Mouse (Mus musculus): ENCODE results near the gene Olfr381. TPM values are rescaled to one million over a fixed set of nuclear protein-coding genes. Genes with fewer than 3 reads are reported as not detected.
"Not testable (repeated sequence)": the region's sequence is repeated elsewhere in the genome, so short reads cannot be mapped to it uniquely, and the experiment has no call there.

Gene Olfr381
- not detected in 2 replicates for polyA plus RNA-seq (2012; ENCODE audit: insufficient read depth, insufficient read length, low replicate concordance, missing spikeins)

GRCm38 (mm10) chr11:73491503-73491902 lies at the start of gene Olfr381:
Gene Olfr381, minus strand, starts transcription at chr11:73491603.
- H3K4me1 ChIP-seq (ENCODE audit: control insufficient read depth, insufficient read depth, low read length), result no peaks in the 10 kb centered on the region
- no peak within 1 kb of the TSS for H3K27ac ChIP-seq (ENCODE audit: insufficient read depth, low read depth, low read length)
- no peak within 1 kb of the TSS for H3K4me3 ChIP-seq (ENCODE audit: insufficient read depth, low read depth, low read length)
- TF ChIP-seq POLR2A (IDR thresholded peaks at IDR 0.05; ENCODE audit: insufficient read depth, low read depth, low read length) (no peak), CTCF (IDR thresholded peaks at IDR 0.05; ENCODE audit: insufficient read depth, low read depth, low read length) (no peak)

- WGBS, result 69% methylated on average over 1 of the region's 1 CpGs
- H3K4me3 ChIP-seq (ENCODE audit: insufficient read depth, low read depth, low read length); H3K4me1 ChIP-seq (ENCODE audit: control insufficient read depth, insufficient read depth, low read length); H3K27ac ChIP-seq (ENCODE audit: insufficient read depth, low read depth, low read length): not testable (repeated sequence)
Measured at GRCm38 (mm10) chr11:73528971-73529370, 37.6 kb upstream of the Olfr381 start.

- TF ChIP-seq CTCF (IDR thresholded peaks at IDR 0.05; ENCODE audit: insufficient read depth, low read depth, low read length) (no peak), POLR2A (IDR thresholded peaks at IDR 0.05; ENCODE audit: insufficient read depth, low read depth, low read length) (no peak)
- Histone ChIP-seq H3K4me1 (ENCODE audit: control insufficient read depth, insufficient read depth, low read length) (no peaks in the 10 kb centered on the region), H3K27ac (ENCODE audit: insufficient read depth, low read depth, low read length) (no peak within 1 kb of the TSS), H3K4me3 (ENCODE audit: insufficient read depth, low read depth, low read length) (no peak within 1 kb of the TSS)
Measured at GRCm38 (mm10) chr11:73517097-73517496, 25.7 kb upstream of the Olfr381 start, which contains the start of gene Olfr382. Gene Olfr382, minus strand, starts transcription at chr11:73517197.

GRCm38 (mm10) chr11:73457408-73457807 lies 34.0 kb downstream of the Olfr381 start, which contains the start of gene Olfr380:
Gene Olfr380, minus strand, starts transcription at chr11:73457508.
- TF ChIP-seq CTCF (IDR thresholded peaks at IDR 0.05; ENCODE audit: insufficient read depth, low read depth, low read length) (no peak), POLR2A (IDR thresholded peaks at IDR 0.05; ENCODE audit: insufficient read depth, low read depth, low read length) (no peak)
- no peaks in the 10 kb centered on the region for H3K4me1 ChIP-seq (ENCODE audit: control insufficient read depth, insufficient read depth, low read length)
- whole genome bisulfite sequencing, result 86% methylated on average over 1 of the region's 1 CpGs
- no peak within 1 kb of the TSS for H3K27ac ChIP-seq (ENCODE audit: insufficient read depth, low read depth, low read length)
- no peak within 1 kb of the TSS for H3K4me3 ChIP-seq (ENCODE audit: insufficient read depth, low read depth, low read length)

Other genes with a start within 250 kb of the Olfr381 start
- gene Trpv3, start 224.2 kb downstream of the Olfr381 start, polyA plus RNA-seq (2012; ENCODE audit: insufficient read depth, insufficient read length, low replicate concordance, missing spikeins), result not detected in 2 replicates
- gene Aspa, start 162.0 kb downstream of the Olfr381 start, polyA plus RNA-seq (2012; ENCODE audit: insufficient read depth, insufficient read length, low replicate concordance, missing spikeins), result not detected in 2 replicates
- not detected in 2 replicates for gene Gm49340, start 161.9 kb downstream of the Olfr381 start, polyA plus RNA-seq (2012; ENCODE audit: insufficient read depth, insufficient read length, low replicate concordance, missing spikeins)
- not detected in 2 replicates for gene Spata22, start 161.9 kb downstream of the Olfr381 start, polyA plus RNA-seq (2012; ENCODE audit: insufficient read depth, insufficient read length, low replicate concordance, missing spikeins)
- gene Olfr20, start 140.8 kb downstream of the Olfr381 start, polyA plus RNA-seq (2012; ENCODE audit: insufficient read depth, insufficient read length, low replicate concordance, missing spikeins), result not detected in 2 replicates
- not detected in 2 replicates for gene Olfr376, start 120.4 kb downstream of the Olfr381 start, polyA plus RNA-seq (2012; ENCODE audit: insufficient read depth, insufficient read length, low replicate concordance, missing spikeins)
- gene Olfr1, start 92.0 kb downstream of the Olfr381 start, polyA plus RNA-seq (2012; ENCODE audit: insufficient read depth, insufficient read length, low replicate concordance, missing spikeins), result not detected in 2 replicates
- not detected in 2 replicates for gene Olfr378, start 63.1 kb downstream of the Olfr381 start, polyA plus RNA-seq (2012; ENCODE audit: insufficient read depth, insufficient read length, low replicate concordance, missing spikeins)
- not detected in 2 replicates for gene Olfr380, start 34.1 kb downstream of the Olfr381 start, polyA plus RNA-seq (2012; ENCODE audit: insufficient read depth, insufficient read length, low replicate concordance, missing spikeins)
- gene Olfr382, start 25.6 kb upstream of the Olfr381 start, polyA plus RNA-seq (2012; ENCODE audit: insufficient read depth, insufficient read length, low replicate concordance, missing spikeins), result not detected in 2 replicates
- gene Olfr385, start 101.4 kb upstream of the Olfr381 start, polyA plus RNA-seq (2012; ENCODE audit: insufficient read depth, insufficient read length, low replicate concordance, missing spikeins), result not detected in 2 replicates
- not detected in 2 replicates for gene Olfr384, start 107.0 kb upstream of the Olfr381 start, polyA plus RNA-seq (2012; ENCODE audit: insufficient read depth, insufficient read length, low replicate concordance, missing spikeins)
- gene Zfp735, start 197.2 kb upstream of the Olfr381 start, polyA plus RNA-seq (2012; ENCODE audit: insufficient read depth, insufficient read length, low replicate concordance, missing spikeins), result not detected in 2 replicates